Mouse (Mus musculus) intestine, embryonic 15.5 days (tissue): Measurements from ENCODE around the gene AI481877. TPM values are rescaled to one million over a fixed set of nuclear protein-coding genes. Genes with fewer than 3 reads are reported as not detected.
"Not testable (repeated sequence)": the region's sequence is repeated elsewhere in the genome, so short reads cannot be mapped to it uniquely, and the experiment has no call there.

Source experiments
- ATAC-seq: fragments of 200-750 bp; cut with Nextera tagmentation; 2 replicates; pipeline ENCODE4 v1.8.0; 2017; ENCODE audit warnings: moderate TSS enrichment, moderate library complexity
- H3K27ac ChIP-seq: fragments of 300-500 bp; sonication (generic); 2 replicates; pipeline ENCODE4 v1.5.1; 2015; ENCODE audit warnings: mild to moderate bottlenecking, inconsistent platforms
- H3K27me3 ChIP-seq: fragments of 300-500 bp; sonication (generic); replicated peaks from 2 replicates; pipeline ENCODE4 v1.6.1; 2015; ENCODE audit warnings: inconsistent platforms
- H3K36me3 ChIP-seq: fragments of 300-500 bp; sonication (generic); 2 replicates; pipeline ENCODE4 v1.6.1; 2015; ENCODE audit warnings: inconsistent platforms
- H3K4me1 ChIP-seq: fragments of 300-500 bp; sonication (generic); replicated peaks from 2 replicates; pipeline ENCODE4 v1.6.1; 2015; ENCODE audit warnings: inconsistent platforms
- H3K4me2 ChIP-seq: fragments of 300-500 bp; sonication (generic); replicated peaks from 2 replicates; pipeline ENCODE4 v1.6.1; 2015; ENCODE audit warnings: mild to moderate bottlenecking, inconsistent platforms
- H3K4me3 ChIP-seq: fragments of 300-500 bp; sonication (generic); replicated peaks from 2 replicates; pipeline ENCODE4 v1.5.1; 2015; ENCODE audit warnings: inconsistent platforms
- H3K9ac ChIP-seq: fragments of 300-500 bp; sonication (generic); 2 replicates; pipeline ENCODE4 v1.6.1; 2015; ENCODE audit warnings: inconsistent platforms
- H3K9me3 ChIP-seq: fragments of 300-500 bp; sonication (generic); 2 replicates; pipeline ENCODE4 v1.6.1; 2016; ENCODE audit warnings: inconsistent platforms
- WGBS: fragments of 180-500 bp; shearing (Covaris S2); methylation state at CpG from one replicate; pipeline ENCODE4 v1.1.7; 2015; 5-methylcytosine and 5-hydroxymethylcytosine counted together
- polyA plus RNA-seq: library from polyadenylated mRNA; unstranded; fragments of >200 nt; fragmentation: Nextera tagmentation; extraction: Ambion mirVana; gene quantifications from 2 replicates; pipeline ENCODE4 v1.2.1, GENCODE M21; 2015

Gene AI481877
- polyA plus RNA-seq, result not detected in 2 replicates

DNA sequence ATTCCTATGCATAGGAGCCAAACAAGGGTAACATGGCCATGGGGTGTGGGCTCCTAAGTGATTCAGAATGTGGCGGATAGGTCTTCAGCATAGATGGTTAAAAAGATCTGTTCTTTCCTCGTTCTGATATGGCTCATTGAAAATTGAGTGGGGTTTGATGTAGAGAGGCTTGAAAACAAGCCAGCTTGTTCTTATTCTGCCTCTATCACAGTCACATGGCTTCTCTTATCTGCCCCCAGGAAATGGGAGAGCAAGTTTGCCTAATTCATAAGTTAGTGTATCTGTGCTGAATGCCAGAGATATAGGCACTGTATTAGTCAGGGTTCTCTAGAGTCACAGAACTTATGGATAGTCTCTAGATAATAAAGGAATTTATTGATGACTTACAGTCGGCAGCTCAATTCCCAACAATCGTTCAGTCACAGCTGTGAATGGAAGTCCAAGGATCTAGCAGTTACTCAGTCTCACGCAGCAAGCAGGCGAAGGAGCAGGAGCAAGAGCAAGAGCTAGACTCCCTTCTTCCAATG is at the start of gene AI481877:
Gene AI481877, minus strand, starts transcription at position 477 of the 527 bp plus-strand sequence.
- ATAC-seq, H3K9me3 ChIP-seq, H3K4me3 ChIP-seq, H3K4me2 ChIP-seq, H3K36me3 ChIP-seq, H3K27me3 ChIP-seq, H3K9ac ChIP-seq, H3K27ac ChIP-seq, H3K4me1 ChIP-seq: not testable (repeated sequence)
- 85% methylated on average over 4 of the region's 6 CpGs for WGBS

DNA sequence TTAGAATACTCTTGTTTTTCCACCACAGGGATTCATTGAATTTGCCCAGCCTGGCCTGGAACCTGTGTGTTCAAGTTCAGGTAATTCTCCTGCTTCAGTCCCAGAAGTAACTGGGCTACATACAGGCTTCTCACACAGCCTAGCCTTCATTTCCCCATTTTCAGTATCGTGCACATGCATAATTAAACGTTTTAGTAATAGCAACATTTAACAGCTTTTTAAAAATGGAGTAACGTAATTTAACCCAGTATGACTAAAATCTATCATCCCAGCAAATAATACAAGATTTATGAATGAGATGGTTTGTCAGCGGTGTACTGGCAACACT is 49.7 kb upstream of the AI481877 start:
- peak overlapping the region; percentile 99 for H3K9ac ChIP-seq
- no peaks in the 10 kb centered on the region for H3K27me3 ChIP-seq
- H3K27ac ChIP-seq, result peak overlapping the region; percentile 95; the same call in 1 of the 2 replicates
- peak overlapping the region; percentile 87 for H3K4me3 ChIP-seq
- H3K4me2 ChIP-seq, result peak overlapping the region; percentile 65
- H3K36me3 ChIP-seq, result no peaks in the 10 kb centered on the region
- no peak for ATAC-seq
- H3K4me1 ChIP-seq, result 0 out of 2 replicates have a peak, but pooled peaks cover 2% of the 10 kb centered on the region
- WGBS, result 24% methylated on average over 4 of the region's 4 CpGs
- H3K9me3 ChIP-seq, result no peaks in the 10 kb centered on the region

DNA sequence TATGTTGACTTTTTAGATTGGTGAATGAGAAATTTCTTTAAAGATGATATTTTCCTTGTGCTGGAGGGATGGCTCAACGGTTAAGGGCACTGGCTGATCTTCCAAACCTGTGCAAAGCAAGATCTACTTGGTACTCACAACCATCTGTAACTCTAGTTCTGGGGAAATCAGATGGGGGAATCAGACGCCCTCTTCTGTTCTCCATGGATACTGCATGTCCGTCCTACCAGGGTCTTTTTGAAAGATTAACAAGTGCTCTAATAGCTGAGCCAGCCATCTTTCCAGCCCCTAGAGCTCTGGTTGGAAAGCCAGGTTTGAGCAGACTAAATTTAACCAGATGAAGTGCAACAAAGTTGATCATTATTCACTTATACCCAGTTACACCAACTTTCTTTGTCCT is 48.5 kb upstream of the AI481877 start:
- 39% methylated on average over 3 of the region's 3 CpGs for WGBS
- no peak overlapping the region for H3K4me2 ChIP-seq
- ATAC-seq, result no peak
- H3K9ac ChIP-seq, result no peak overlapping the region
- H3K4me3 ChIP-seq, result no peak overlapping the region
- 0 out of 2 replicates have a peak, but pooled peaks cover 2% of the 10 kb centered on the region for H3K4me1 ChIP-seq
- H3K36me3 ChIP-seq, result no peaks in the 10 kb centered on the region
- no peaks in the 10 kb centered on the region for H3K9me3 ChIP-seq
- no peaks in the 10 kb centered on the region for H3K27me3 ChIP-seq
- H3K27ac ChIP-seq, result no peak overlapping the region

DNA sequence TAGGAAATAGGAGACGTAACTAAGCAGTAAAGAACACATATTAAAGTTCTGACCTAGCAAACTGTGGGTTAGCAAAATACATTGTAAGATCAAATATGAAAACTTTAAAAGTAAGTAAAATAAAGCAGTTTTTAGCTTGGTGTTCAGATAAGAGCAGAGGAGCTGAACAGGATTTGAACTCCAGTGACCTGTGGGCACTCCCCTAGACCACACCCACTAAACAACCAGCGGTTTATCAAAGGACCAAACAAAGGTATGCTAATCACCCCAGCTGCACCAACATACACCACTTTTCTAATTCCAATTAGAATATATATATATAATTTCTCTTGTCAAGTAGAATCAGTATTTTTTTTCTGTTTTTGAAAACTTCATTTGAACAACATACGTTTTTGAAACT is 46.9 kb upstream of the AI481877 start:
- Histone ChIP-seq H3K27me3 (no peaks in the 10 kb centered on the region), H3K27ac (no peak overlapping the region), H3K4me2 (no peak overlapping the region), H3K9ac (no peak overlapping the region), H3K4me1 (no peaks in the 10 kb centered on the region), H3K4me3 (no peak overlapping the region), H3K9me3 (no peaks in the 10 kb centered on the region), H3K36me3 (no peaks in the 10 kb centered on the region)
- no peak for ATAC-seq
- WGBS, result 61% methylated on average over 3 of the region's 3 CpGs

DNA sequence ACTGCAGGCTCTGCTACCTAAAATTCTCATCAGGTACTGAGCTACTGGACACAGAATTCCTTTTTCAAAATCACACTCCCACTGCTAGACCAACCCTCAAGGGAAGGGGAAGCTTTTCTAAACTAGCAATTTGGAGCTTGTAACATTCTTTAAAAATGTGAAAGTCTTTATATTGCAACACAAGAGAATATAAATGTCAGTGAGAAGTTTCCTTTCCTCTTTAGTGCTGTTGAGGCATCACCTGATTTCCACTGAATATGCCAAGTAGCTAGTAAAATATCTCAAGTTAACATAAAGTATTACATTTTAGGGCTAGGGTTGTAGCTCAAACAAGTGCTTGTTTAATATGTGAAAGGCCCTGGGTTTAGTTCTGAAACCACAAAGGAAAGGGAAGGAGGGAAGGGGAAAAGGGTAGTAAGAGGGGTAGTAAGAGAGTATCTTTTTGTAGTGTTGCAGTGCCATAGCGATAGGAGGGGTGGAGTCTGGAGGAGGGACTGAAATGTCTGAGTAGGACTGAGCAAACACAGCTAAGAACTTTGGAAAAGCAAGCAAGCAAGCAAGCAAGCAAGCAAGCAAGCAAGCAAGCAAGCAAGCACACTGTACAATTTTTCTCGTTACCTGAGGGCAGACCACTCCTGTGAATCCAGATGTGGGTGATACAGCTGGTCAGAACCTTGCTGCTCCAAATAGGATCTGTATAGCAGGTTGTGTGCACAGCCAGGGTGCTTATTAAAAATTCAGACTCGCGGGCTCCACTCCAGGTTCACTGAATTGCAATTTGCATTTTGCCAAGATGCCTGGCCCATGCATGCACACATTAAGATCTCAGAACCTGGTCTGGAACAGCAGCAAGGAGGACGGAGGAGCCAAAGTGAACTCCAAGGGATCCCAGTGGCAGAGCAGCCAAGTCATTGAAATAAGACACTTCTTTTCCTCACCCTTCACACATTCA is 42.8 kb upstream of the AI481877 start:
- 50% methylated on average over 5 of the region's 5 CpGs for whole genome bisulfite sequencing

DNA sequence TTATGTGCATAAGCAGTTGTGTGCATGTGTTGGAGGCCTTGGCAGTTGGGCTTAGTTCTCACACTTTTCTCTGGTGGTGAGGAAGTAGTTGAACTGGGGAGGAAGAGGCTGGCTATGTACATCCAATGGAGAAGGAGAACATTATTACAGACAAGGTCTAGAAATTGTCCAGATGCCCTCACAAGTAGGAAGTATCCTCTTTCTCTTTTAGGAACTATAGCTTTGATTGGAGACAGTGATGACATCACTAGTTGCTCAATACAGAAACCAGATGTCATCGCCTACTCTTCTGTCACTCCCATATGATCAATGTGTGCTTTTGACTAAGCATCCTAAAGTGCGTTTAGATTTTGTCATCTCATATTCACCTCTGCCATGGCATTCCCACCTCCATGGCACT is 38.8 kb upstream of the AI481877 start:
- H3K4me2 ChIP-seq, result no peak overlapping the region
- H3K27ac ChIP-seq, result no peak overlapping the region
- H3K4me1 ChIP-seq, result no peaks in the 10 kb centered on the region
- WGBS, result 86% methylated on average over 2 of the region's 2 CpGs
- no peaks in the 10 kb centered on the region for H3K27me3 ChIP-seq
- no peaks in the 10 kb centered on the region for H3K9me3 ChIP-seq
- no peaks in the 10 kb centered on the region for H3K36me3 ChIP-seq
- no peak for ATAC-seq
- no peak overlapping the region for H3K4me3 ChIP-seq
- no peak overlapping the region for H3K9ac ChIP-seq

More for the DNA sequence above, 42.8 kb upstream of the AI481877 start:
- Histone ChIP-seq H3K4me2 (no peak overlapping the region), H3K9ac (no peak overlapping the region), H3K9me3 (no peaks in the 10 kb centered on the region), H3K27ac (no peak overlapping the region), H3K36me3 (no peaks in the 10 kb centered on the region), H3K4me3 (no peak overlapping the region), H3K4me1 (no peaks in the 10 kb centered on the region), H3K27me3 (no peaks in the 10 kb centered on the region)
- ATAC-seq, result no peak

DNA sequence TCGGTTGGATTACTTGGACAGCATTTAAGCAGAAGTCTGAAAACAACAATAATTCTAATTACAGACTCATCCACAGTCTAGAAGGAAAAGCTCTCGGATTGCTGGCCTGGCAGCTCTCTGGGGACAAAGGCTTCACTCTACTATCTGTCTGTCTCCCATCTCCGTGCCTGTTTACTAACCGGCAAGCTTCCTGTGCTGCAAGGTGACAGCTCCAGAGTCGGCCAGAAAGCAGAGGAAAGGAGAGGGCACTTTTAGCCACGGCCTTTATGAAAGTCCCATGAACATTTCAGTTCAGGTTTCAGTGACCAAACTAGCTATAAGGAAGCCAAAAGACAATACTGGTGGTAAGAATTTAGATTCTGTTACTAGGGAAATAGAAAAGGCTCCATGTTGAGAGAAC is 37.1 kb upstream of the AI481877 start:
- no peaks in the 10 kb centered on the region for H3K4me1 ChIP-seq
- H3K36me3 ChIP-seq, result no peaks in the 10 kb centered on the region
- no peaks in the 10 kb centered on the region for H3K27me3 ChIP-seq
- 44% methylated on average over 6 of the region's 6 CpGs for WGBS
- H3K4me3 ChIP-seq, result no peak overlapping the region
- ATAC-seq, result no peak
- no peak overlapping the region for H3K9ac ChIP-seq
- no peak overlapping the region for H3K4me2 ChIP-seq
- no peaks in the 10 kb centered on the region for H3K9me3 ChIP-seq
- H3K27ac ChIP-seq, result no peak overlapping the region

DNA sequence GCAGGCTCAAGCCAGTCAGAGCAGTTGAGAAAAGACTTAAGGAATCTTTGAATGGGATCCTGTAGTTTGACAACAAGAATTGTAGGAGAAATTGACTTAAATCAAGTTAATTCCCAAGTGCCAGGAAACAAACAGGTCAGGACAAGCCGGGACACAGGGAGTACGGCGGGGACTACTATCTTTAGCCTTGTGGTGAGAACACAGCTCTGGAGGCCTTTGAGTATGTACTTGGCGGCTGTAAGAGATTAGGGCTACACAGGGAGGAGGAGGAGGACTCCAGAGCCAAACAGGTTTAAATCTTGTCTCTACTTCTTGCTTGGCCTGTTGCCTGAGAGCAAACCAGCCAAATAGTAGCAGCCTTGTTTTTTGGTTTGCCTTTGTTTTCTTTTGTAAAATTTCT is 36.2 kb upstream of the AI481877 start:
- no peak overlapping the region for H3K4me3 ChIP-seq
- no peaks in the 10 kb centered on the region for H3K4me1 ChIP-seq
- WGBS, result 50% methylated on average over 4 of the region's 4 CpGs
- no peaks in the 10 kb centered on the region for H3K27me3 ChIP-seq
- no peak overlapping the region for H3K9ac ChIP-seq
- no peaks in the 10 kb centered on the region for H3K9me3 ChIP-seq
- ATAC-seq, result no peak
- H3K36me3 ChIP-seq, result no peaks in the 10 kb centered on the region
- H3K27ac ChIP-seq, result no peak overlapping the region
- H3K4me2 ChIP-seq, result no peak overlapping the region

DNA sequence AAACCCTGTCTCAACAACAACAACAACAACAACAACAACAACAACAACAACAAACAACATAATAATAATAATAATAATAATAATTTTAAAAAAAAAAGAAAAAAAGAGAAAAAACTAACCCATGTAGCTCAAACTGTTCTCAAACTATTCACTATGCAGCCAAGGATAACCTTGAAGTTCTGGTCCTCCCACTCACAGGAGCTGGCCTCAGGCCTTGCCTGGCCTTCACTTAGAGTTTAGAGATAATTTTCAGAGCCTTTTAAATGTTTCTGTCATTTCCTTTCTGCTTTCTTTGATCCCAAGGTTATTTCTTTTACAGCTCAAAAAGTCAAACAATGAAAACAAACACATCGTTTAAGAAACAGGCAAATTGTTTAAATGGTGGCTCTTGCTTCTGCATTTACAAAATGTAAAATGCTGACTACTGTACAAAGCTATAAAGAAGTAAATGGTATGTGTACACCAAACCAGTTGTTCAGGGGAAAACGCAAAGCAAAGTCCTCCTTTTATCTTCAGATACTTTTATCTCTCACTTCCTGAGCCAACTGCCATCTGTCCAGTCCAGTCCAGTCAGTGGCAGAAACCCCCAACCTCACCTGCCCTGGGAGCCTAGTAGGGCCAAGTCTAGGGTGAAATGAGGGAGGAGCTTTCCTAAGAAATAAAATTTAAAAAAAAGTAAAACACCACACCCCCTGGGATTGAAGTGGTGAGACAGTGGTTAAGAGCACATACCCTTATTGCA is 34.6 kb upstream of the AI481877 start:
- Histone ChIP-seq H3K27me3 (no peaks in the 10 kb centered on the region), H3K4me1 (no peaks in the 10 kb centered on the region), H3K4me3 (no peak overlapping the region), H3K27ac (no peak overlapping the region), H3K4me2 (no peak overlapping the region), H3K36me3 (no peaks in the 10 kb centered on the region), H3K9ac (no peak overlapping the region), H3K9me3 (no peaks in the 10 kb centered on the region)
- ATAC-seq, result peak; percentile 84
- 48% methylated on average over 2 of the region's 2 CpGs for WGBS

DNA sequence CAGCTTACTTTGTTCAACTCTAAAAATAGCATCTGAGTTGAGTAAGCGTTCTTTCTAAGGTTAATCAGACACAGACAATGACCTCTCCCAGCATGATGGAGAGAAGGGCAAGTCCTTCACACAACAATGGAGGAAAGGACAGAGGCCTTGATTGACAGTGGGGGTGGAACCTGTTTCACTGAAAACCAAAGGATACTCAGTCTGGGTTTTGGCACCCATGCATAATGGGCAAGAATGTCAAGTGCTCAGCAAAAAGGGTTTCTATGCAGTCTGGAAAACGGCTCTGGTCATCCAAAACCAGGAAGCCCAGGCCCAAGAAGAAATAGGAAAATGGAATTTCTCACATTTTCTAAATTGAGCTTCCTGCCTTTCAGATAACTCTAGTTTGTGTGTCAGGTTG is 33.8 kb upstream of the AI481877 start:
- H3K36me3 ChIP-seq, result no peaks in the 10 kb centered on the region
- no peak overlapping the region for H3K4me3 ChIP-seq
- WGBS, result 81% methylated on average over 2 of the region's 2 CpGs
- no peaks in the 10 kb centered on the region for H3K27me3 ChIP-seq
- no peak for ATAC-seq
- no peak overlapping the region for H3K27ac ChIP-seq
- no peak overlapping the region for H3K9ac ChIP-seq
- no peak overlapping the region for H3K4me2 ChIP-seq
- H3K9me3 ChIP-seq, result no peaks in the 10 kb centered on the region
- no peaks in the 10 kb centered on the region for H3K4me1 ChIP-seq

DNA sequence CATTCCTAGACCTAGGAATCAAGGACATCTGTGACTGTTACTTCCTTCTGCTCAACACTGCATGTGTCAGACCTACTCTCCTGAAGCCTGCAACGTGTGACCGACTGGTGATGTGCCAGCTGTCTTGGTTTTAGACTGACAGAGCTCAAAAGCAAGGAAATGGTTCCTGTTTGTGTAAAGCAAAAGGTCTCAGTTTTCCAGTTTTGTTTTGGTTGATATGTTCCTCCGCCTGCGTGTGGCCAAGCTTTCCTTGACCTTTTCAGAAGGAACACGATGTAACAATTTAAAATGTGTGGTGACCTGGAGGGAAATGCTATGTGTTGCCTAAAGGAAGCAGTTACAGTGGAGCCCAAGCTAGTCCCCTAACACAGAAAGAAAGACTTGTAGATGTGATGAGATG is 31.2 kb upstream of the AI481877 start:
- H3K27ac ChIP-seq, result no peak overlapping the region
- H3K4me1 ChIP-seq, result no peaks in the 10 kb centered on the region
- H3K36me3 ChIP-seq, result no peaks in the 10 kb centered on the region
- no peak overlapping the region for H3K4me2 ChIP-seq
- no peak overlapping the region for H3K9ac ChIP-seq
- WGBS, result 76% methylated on average over 5 of the region's 5 CpGs
- H3K4me3 ChIP-seq, result no peak overlapping the region
- no peak for ATAC-seq
- H3K27me3 ChIP-seq, result no peaks in the 10 kb centered on the region
- H3K9me3 ChIP-seq, result no peaks in the 10 kb centered on the region

DNA sequence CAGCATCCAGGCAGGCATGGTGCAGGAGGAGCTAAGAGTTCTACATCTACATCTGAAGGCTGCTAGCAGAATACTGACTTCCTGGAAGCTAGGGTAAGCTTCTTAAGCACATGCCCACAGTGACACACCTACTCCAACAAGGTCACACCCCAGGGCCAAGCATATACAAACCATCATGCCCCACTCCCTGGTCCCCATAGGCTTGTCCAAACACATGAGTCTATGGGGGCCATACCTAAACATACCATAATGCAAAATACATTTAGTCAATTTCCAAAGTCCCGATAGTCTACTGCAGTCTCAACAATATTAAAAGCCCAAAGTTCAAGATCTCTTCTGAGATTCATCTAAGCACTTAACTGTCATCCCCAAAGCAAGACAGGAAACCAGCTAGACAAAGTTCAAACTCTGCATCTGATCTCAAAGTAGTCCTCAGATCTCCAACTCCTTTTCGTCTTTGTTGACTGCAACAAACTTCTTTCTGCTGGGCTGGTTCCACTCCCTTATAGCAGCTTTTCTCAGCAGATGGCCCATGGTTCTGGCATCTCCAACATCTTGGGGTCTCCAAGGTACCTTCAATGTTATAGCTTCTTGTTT is 28.6 kb upstream of the AI481877 start:
- no peaks in the 10 kb centered on the region for H3K27me3 ChIP-seq
- H3K9me3 ChIP-seq, result no peaks in the 10 kb centered on the region
- H3K4me3 ChIP-seq, result no peak overlapping the region
- no peak overlapping the region for H3K9ac ChIP-seq
- 85% methylated on average over 2 of the region's 2 CpGs for WGBS
- no peak for ATAC-seq
- no peaks in the 10 kb centered on the region for H3K36me3 ChIP-seq
- no peaks in the 10 kb centered on the region for H3K4me1 ChIP-seq
- H3K4me2 ChIP-seq, result no peak overlapping the region
- H3K27ac ChIP-seq, result no peak overlapping the region
